Mouse (Mus musculus): ENCODE data around the gene Fam187a.

- TF ChIP-seq POLR2A (IDR thresholded peaks at IDR 0.05; ENCODE audit: borderline replicate concordance, control insufficient read depth, low read depth, low read length) (no peak), CTCF (IDR thresholded peaks at IDR 0.05; ENCODE audit: control insufficient read depth, insufficient read depth, low read length) (no peak)
Observed at GRCm38 (mm10) chr11:102864272-102864671, 20.7 kb upstream of the Fam187a start.

Data from bone marrow, adult 2 months (tissue).